Mouse (Mus musculus): ENCODE data around the gene Gm20388. TPM values are rescaled to one million over a fixed set of nuclear protein-coding genes. Genes with fewer than 3 reads are reported as not detected.
A peak's percentile ranks its signal among the peaks of the same experiment; 100 is the strongest.
"Not testable (repeated sequence)": the region's sequence is repeated elsewhere in the genome, so short reads cannot be mapped to it uniquely, and the experiment has no call there.

Gm20388 gene
- total RNA-seq, 4 experiments from 2014 or later = 0.17 to 15.1 (median 6.6) TPM

GRCm38 (mm10) chr8:120656322-120657052 is 745.8 kb downstream of the Gm20388 start:
- no peak for DNase-seq (ENCODE audit: low spot score in 2 of 2)

GRCm38 (mm10) chr8:120657415-120657814 is 746.8 kb downstream of the Gm20388 start:
- DNase-seq (ENCODE audit: low spot score in 2 of 2) = no peak

- no peak for DNase-seq (ENCODE audit: low spot score in 2 of 2)
These were observed 753.9 kb downstream of the Gm20388 start for GRCm38 (mm10) chr8:120664566-120664965.

- DNase-seq (ENCODE audit: low spot score in 2 of 2) = no peak
These were observed 755.2 kb downstream of the Gm20388 start for GRCm38 (mm10) chr8:120665726-120666455.

GRCm38 (mm10) chr8:120666807-120667470 is 756.3 kb downstream of the Gm20388 start:
- DNase-seq (ENCODE audit: low spot score in 2 of 2) = no peak

- peak; percentile 84 for DNase-seq (ENCODE audit: low spot score in 2 of 2)
These were observed 757.1 kb downstream of the Gm20388 start, which contains the start of the genes Gm27021 and Cox4i1 for GRCm38 (mm10) chr8:120667561-120668373. TSS of gene Gm27021 (minus strand) at chr8:120668079. TSS of gene Cox4i1 (plus strand) at chr8:120668222.

- DNase-seq (ENCODE audit: low spot score in 2 of 2) = no peak
These were observed 757.8 kb downstream of the Gm20388 start, which contains the start of gene Emc8 for GRCm38 (mm10) chr8:120668374-120668905. TSS of gene Emc8 (minus strand) at chr8:120668573.

- DNase-seq (ENCODE audit: low spot score in 2 of 2) = no peak
These were observed 761.1 kb downstream of the Gm20388 start for GRCm38 (mm10) chr8:120671775-120672174.

- no peak for DNase-seq (ENCODE audit: low spot score in 2 of 2)
These were observed 762.1 kb downstream of the Gm20388 start for GRCm38 (mm10) chr8:120672626-120673229.

- DNase-seq (ENCODE audit: low spot score in 2 of 2) = no peak
These were observed 762.7 kb downstream of the Gm20388 start for GRCm38 (mm10) chr8:120673298-120673697.

GRCm38 (mm10) chr8:120675718-120676117 is 765.1 kb downstream of the Gm20388 start:
- no peak for DNase-seq (ENCODE audit: low spot score in 2 of 2)

- DNase-seq (ENCODE audit: low spot score in 2 of 2) = peak; percentile 67 to 90
These were observed 767.8 kb downstream of the Gm20388 start for GRCm38 (mm10) chr8:120678447-120678846.

GRCm38 (mm10) chr8:120679629-120680387 is 769.2 kb downstream of the Gm20388 start:
- no peak for DNase-seq (ENCODE audit: low spot score in 2 of 2)

- DNase-seq (ENCODE audit: low spot score in 2 of 2) = not testable (repeated sequence)
These were observed 769.8 kb downstream of the Gm20388 start for GRCm38 (mm10) chr8:120680405-120680804.

- no peak for DNase-seq (ENCODE audit: low spot score in 2 of 2)
These were observed 770.5 kb downstream of the Gm20388 start for GRCm38 (mm10) chr8:120681113-120681512.

- DNase-seq (ENCODE audit: low spot score in 2 of 2) = no peak
These were observed 773.0 kb downstream of the Gm20388 start for GRCm38 (mm10) chr8:120683602-120684001.

- no peak for DNase-seq (ENCODE audit: low spot score in 2 of 2)
These were observed 773.4 kb downstream of the Gm20388 start for GRCm38 (mm10) chr8:120684082-120684481.

GRCm38 (mm10) chr8:120685097-120685496 is 774.5 kb downstream of the Gm20388 start:
- DNase-seq (ENCODE audit: low spot score in 2 of 2) = no peak

GRCm38 (mm10) chr8:120685591-120685990 is 775.0 kb downstream of the Gm20388 start:
- DNase-seq (ENCODE audit: low spot score in 2 of 2) = no peak

- DNase-seq (ENCODE audit: low spot score in 2 of 2) = no peak
These were observed 775.4 kb downstream of the Gm20388 start for GRCm38 (mm10) chr8:120686051-120686450.
